Mouse (Mus musculus): ENCODE measurements at regions not wholly inside any gene's neighbourhood (a gene's known extent, or its start where the extent isn't known, plus 50 kb on each side); places are given as distances from the start of the nearest gene placed in this dataset.

- DNase-seq (ENCODE audit: low read depth, low spot score), result no peak
- H3K36me3 ChIP-seq (ENCODE audit: control insufficient read depth in 1 of 2, insufficient read depth in 2 of 2, low read length in 2 of 2), result no peaks in the 10 kb centered on the region
- no peak for TF ChIP-seq MAX (IDR thresholded peaks at IDR 0.05; ENCODE audit: low read length)
- no peak for TF ChIP-seq BHLHE40 (IDR thresholded peaks at IDR 0.05; ENCODE audit: borderline replicate concordance, low read depth, low read length)
- TF ChIP-seq GATA1 (IDR thresholded peaks at IDR 0.05; ENCODE audit: low read depth, low read length), result no peak
- TF ChIP-seq NRF1 (IDR thresholded peaks at IDR 0.05; ENCODE audit: insufficient read depth, low read depth, low read length, poor library complexity, severe bottlenecking), result no peak
- no peak for TF ChIP-seq TBP (IDR thresholded peaks at IDR 0.05; ENCODE audit: low read depth, low read length)
- TF ChIP-seq CTCF (IDR thresholded peaks at IDR 0.05 in 2 of 3, conservative IDR thresholded peaks at IDR 0.05 in 1 of 3; ENCODE audit: control insufficient read depth in 1 of 3, insufficient read depth in 1 of 3, low read depth in 2 of 3, low read length in 3 of 3, poor library complexity in 1 of 3, severe bottlenecking in 1 of 3), result no peak
- TF ChIP-seq RAD21 (IDR thresholded peaks at IDR 0.05; ENCODE audit: low read depth, low read length), result no peak
- no peak for TF ChIP-seq TAL1 (IDR thresholded peaks at IDR 0.05; ENCODE audit: low read length)
- TF ChIP-seq USF2 (IDR thresholded peaks at IDR 0.05; ENCODE audit: borderline replicate concordance in 1 of 2, insufficient read depth in 1 of 2, low read depth in 1 of 2, low read length in 2 of 2), result no peak
- no peak for TF ChIP-seq MYB (IDR thresholded peaks at IDR 0.05; ENCODE audit: low read depth, low read length)
- H3K79me2 ChIP-seq (ENCODE audit: control insufficient read depth, insufficient read depth, low read length, poor library complexity), result no peaks in the 10 kb centered on the region
- H3K4me3 ChIP-seq (ENCODE audit: control insufficient read depth in 1 of 2, insufficient read depth in 1 of 2, low read depth in 2 of 2, low read length in 2 of 2), result no peak overlapping the region
- H3K9ac ChIP-seq (ENCODE audit: control insufficient read depth, low read depth, low read length, poor library complexity, severe bottlenecking), result no peak overlapping the region
- H3K27ac ChIP-seq (ENCODE audit: control insufficient read depth, low read depth, low read length), result no peak overlapping the region
- no peaks in the 10 kb centered on the region for H3K4me1 ChIP-seq (ENCODE audit: control insufficient read depth in 1 of 2, insufficient read depth in 2 of 2, low read length in 2 of 2)
- no peaks in the 10 kb centered on the region for H3K27me3 ChIP-seq (ENCODE audit: control insufficient read depth in 1 of 2, insufficient read depth in 2 of 2, low read length in 2 of 2)
- H3K9me3 ChIP-seq (replicated peaks; ENCODE audit: insufficient read depth, low read length), result no peaks in the 10 kb centered on the region
These were observed 341.6 kb upstream of the Marcks start for GRCm38 (mm10) chr10:37480331-37480730.

- TF ChIP-seq TBP (IDR thresholded peaks at IDR 0.05; ENCODE audit: low read depth, low read length), result no peak
These were observed 339.4 kb upstream of the Marcks start for GRCm38 (mm10) chr10:37478108-37478507.

GRCm38 (mm10) chr10:37473086-37473485, 334.4 kb upstream of the Marcks start:
- H3K9me3 ChIP-seq (replicated peaks; ENCODE audit: insufficient read depth, low read length), result no peaks in the 10 kb centered on the region
- DNase-seq (ENCODE audit: low read depth, low spot score), result no peak
- TF ChIP-seq E2F4 (IDR thresholded peaks at IDR 0.05; ENCODE audit: borderline replicate concordance, low read depth, low read length) (no peak), TAL1 (IDR thresholded peaks at IDR 0.05; ENCODE audit: low read length) (no peak), RAD21 (IDR thresholded peaks at IDR 0.05; ENCODE audit: low read depth, low read length) (no peak), ETS1 (IDR thresholded peaks at IDR 0.05; ENCODE audit: low read depth, low read length) (no peak), CHD1 (IDR thresholded peaks at IDR 0.05; ENCODE audit: low read depth, low read length) (no peak), RCOR1 (IDR thresholded peaks at IDR 0.05; ENCODE audit: low read depth, low read length) (no peak), BHLHE40 (IDR thresholded peaks at IDR 0.05; ENCODE audit: borderline replicate concordance, low read depth, low read length) (no peak), MAZ (IDR thresholded peaks at IDR 0.05; ENCODE audit: low read depth, low read length) (no peak), NRF1 (IDR thresholded peaks at IDR 0.05; ENCODE audit: insufficient read depth, low read depth, low read length, poor library complexity, severe bottlenecking) (no peak), JUND (IDR thresholded peaks at IDR 0.05; ENCODE audit: low read depth, low read length) (no peak), TCF12 (IDR thresholded peaks at IDR 0.05; ENCODE audit: low read depth, low read length) (no peak), ZC3H11A (IDR thresholded peaks at IDR 0.05; ENCODE audit: low read depth, low read length) (no peak), NELFE (IDR thresholded peaks at IDR 0.05; ENCODE audit: low read depth, low read length) (no peak), MEF2A (IDR thresholded peaks at IDR 0.05; ENCODE audit: extremely low read depth, insufficient replicate concordance, low read depth, low read length, poor library complexity, severe bottlenecking) (no peak), POLR2A (IDR thresholded peaks at IDR 0.05; ENCODE audit: control insufficient read depth in 1 of 2, insufficient read depth in 1 of 2, low read depth in 1 of 2, low read length in 2 of 2, poor library complexity in 1 of 2) (no peak), GATA1 (IDR thresholded peaks at IDR 0.05; ENCODE audit: low read depth, low read length) (no peak), SMC3 (IDR thresholded peaks at IDR 0.05; ENCODE audit: low read depth, low read length) (no peak)
- H3K36me3 ChIP-seq (ENCODE audit: control insufficient read depth in 1 of 2, insufficient read depth in 2 of 2, low read length in 2 of 2), result no peaks in the 10 kb centered on the region
- no peak overlapping the region for H3K27ac ChIP-seq (ENCODE audit: control insufficient read depth, low read depth, low read length)
- H3K79me2 ChIP-seq (ENCODE audit: control insufficient read depth, insufficient read depth, low read length, poor library complexity), result no peaks in the 10 kb centered on the region
- H3K27me3 ChIP-seq (ENCODE audit: control insufficient read depth in 1 of 2, insufficient read depth in 2 of 2, low read length in 2 of 2), result no peaks in the 10 kb centered on the region
- H3K9ac ChIP-seq (ENCODE audit: control insufficient read depth, low read depth, low read length, poor library complexity, severe bottlenecking), result no peak overlapping the region
- H3K4me3 ChIP-seq (ENCODE audit: control insufficient read depth in 1 of 2, insufficient read depth in 1 of 2, low read depth in 2 of 2, low read length in 2 of 2), result no peak overlapping the region
- no peaks in the 10 kb centered on the region for H3K4me1 ChIP-seq (ENCODE audit: control insufficient read depth in 1 of 2, insufficient read depth in 2 of 2, low read length in 2 of 2)

More at GRCm38 (mm10) chr10:37478108-37478507, 339.4 kb upstream of the Marcks start:
- Histone ChIP-seq H3K27ac (ENCODE audit: control insufficient read depth, low read depth, low read length) (no peak overlapping the region), H3K36me3 (ENCODE audit: control insufficient read depth in 1 of 2, insufficient read depth in 2 of 2, low read length in 2 of 2) (no peaks in the 10 kb centered on the region), H3K9ac (ENCODE audit: control insufficient read depth, low read depth, low read length, poor library complexity, severe bottlenecking) (no peak overlapping the region), H3K4me3 (ENCODE audit: control insufficient read depth in 1 of 2, insufficient read depth in 1 of 2, low read depth in 2 of 2, low read length in 2 of 2) (no peak overlapping the region), H3K79me2 (ENCODE audit: control insufficient read depth, insufficient read depth, low read length, poor library complexity) (no peaks in the 10 kb centered on the region), H3K9me3 (replicated peaks; ENCODE audit: insufficient read depth, low read length) (no peaks in the 10 kb centered on the region), H3K27me3 (ENCODE audit: control insufficient read depth in 1 of 2, insufficient read depth in 2 of 2, low read length in 2 of 2) (no peaks in the 10 kb centered on the region), H3K4me1 (ENCODE audit: control insufficient read depth in 1 of 2, insufficient read depth in 2 of 2, low read length in 2 of 2) (no peaks in the 10 kb centered on the region)
- no peak for DNase-seq (ENCODE audit: low read depth, low spot score)
